In the genomic region with DNA sequence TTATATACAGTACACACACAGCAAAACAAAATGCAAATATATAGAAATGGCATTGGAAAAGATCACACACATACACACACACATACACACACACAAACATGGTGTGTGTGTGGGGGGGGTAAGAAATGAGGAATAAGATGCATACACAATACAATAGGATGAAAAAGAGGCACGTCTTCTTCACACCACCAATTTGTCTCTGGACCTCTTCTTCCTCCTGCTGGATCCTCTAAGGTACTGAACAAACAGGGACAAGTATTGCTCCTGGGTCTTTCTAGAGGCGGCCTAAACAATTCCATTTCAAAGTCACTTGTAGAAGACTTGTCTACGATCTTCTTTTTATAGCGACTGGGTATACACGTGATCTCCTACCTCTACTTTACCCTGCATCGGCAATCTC, we compare ENCODE assay signal across 24 mouse cellular contexts.
DNase-seq lines count a peak whose midpoint lies in the region; ATAC-seq and TF ChIP-seq lines count a peak whose summit lies in the region.
"Had no signal": no experiment of that assay in that cellular context is flagged by ENCODE, and none has a peak within 500 bp of the region (broad histone marks: within the 10 kb centered on the region; RNA-seq: fewer than 3 reads in every experiment).

No protein-coding gene starts in this region.

- peak; percentile 44 for TF ChIP-seq RAD21 in CH12.LX (IDR thresholded peaks at IDR 0.05; ENCODE audit: low read depth, low read length)

- no peak overlapping the region for H3K9ac ChIP-seq in heart, postnatal 0 days (replicated peaks; ENCODE audit: low read depth, low read length)
- no peak overlapping the region for H3K9ac ChIP-seq in CH12.LX (ENCODE audit: insufficient read depth, low read depth)
- H3K9ac ChIP-seq: embryonic facial prominence, embryonic 13.5 days; embryonic facial prominence, embryonic 15.5 days; forebrain, embryonic 12.5 days had no signal

- no peaks in the 10 kb centered on the region for H3K79me2 ChIP-seq in CH12.LX (replicated peaks; ENCODE audit: control insufficient read depth, extremely low read depth, insufficient read depth, poor library complexity, severe bottlenecking)

- TF ChIP-seq EP300 in heart, postnatal 0 days (IDR thresholded peaks at IDR 0.05; ENCODE audit: low read depth): no peak
- no peak for TF ChIP-seq EP300 in CH12.LX (IDR thresholded peaks at IDR 0.05; ENCODE audit: low read length)

- no peak overlapping the region for H3K4me3 ChIP-seq in gastrocnemius, adult 2 months
- no peak overlapping the region for H3K4me3 ChIP-seq in heart, postnatal 0 days (ENCODE audit: low read depth, low read length)
- H3K4me3 ChIP-seq in CH12.LX (replicated peaks in 1 of 3; ENCODE audit: low read depth in 2 of 3, low read length in 2 of 3, poor library complexity in 1 of 3): no peak overlapping the region
- H3K4me3 ChIP-seq: embryonic facial prominence, embryonic 13.5 days; embryonic facial prominence, embryonic 15.5 days; erythroblast, embryonic 14.5 days; forebrain, embryonic 10.5 days; forebrain, embryonic 12.5 days had no signal

- no peak for TF ChIP-seq POLR2A in CH12.LX (IDR thresholded peaks at IDR 0.05; ENCODE audit: low read depth, low read length)

- intact Hi-C loops in gastrocnemius, adult 2 months (cut with DNase I): no loop called here
- intact Hi-C loops in heart, postnatal 36 days (cut with DNase I): no loop called here

- H3K9me3 ChIP-seq in heart, postnatal 0 days (replicated peaks; ENCODE audit: control insufficient read depth, low read length): no peaks in the 10 kb centered on the region
- H3K9me3 ChIP-seq in CH12.LX (replicated peaks; ENCODE audit: low read length): no peaks in the 10 kb centered on the region
- H3K9me3 ChIP-seq: embryonic facial prominence, embryonic 13.5 days; embryonic facial prominence, embryonic 15.5 days; forebrain, embryonic 10.5 days; forebrain, embryonic 12.5 days had no signal

- peak overlapping the region; percentile 46; the same call in 1 of the 2 replicates for H3K27ac ChIP-seq in gastrocnemius, adult 2 months
- no peak overlapping the region for H3K27ac ChIP-seq in heart, postnatal 0 days (ENCODE audit: low read depth)
- H3K27ac ChIP-seq in CH12.LX (ENCODE audit: insufficient read depth, low read depth): no peak overlapping the region
- H3K27ac ChIP-seq: embryonic facial prominence, embryonic 13.5 days; embryonic facial prominence, embryonic 15.5 days; forebrain, embryonic 10.5 days; forebrain, embryonic 12.5 days had no signal

- in situ Hi-C loops in CH12.LX (cut with MboI; ENCODE audit: low pct_ligation_motif_present, low pct_unique_long_range_greater_than_20kb, low sequenced_read_pairs): no loop called here

- ATAC-seq in heart, postnatal 0 days (ENCODE audit: insufficient read depth, low read depth): no peak
- ATAC-seq: CD4-positive, CD25-positive, alpha-beta regulatory T cell, adult 4 months; forebrain, embryonic 14.5 days; forebrain, embryonic 16.5 days had no signal

- H3K4me1 ChIP-seq in heart, postnatal 0 days (ENCODE audit: control insufficient read depth, insufficient read depth): no peaks in the 10 kb centered on the region
- H3K4me1 ChIP-seq in CH12.LX (ENCODE audit: control insufficient read depth in 1 of 2, insufficient read depth in 2 of 2): peaks cover 0 to 22% of the 10 kb centered on the region in 2 experiments; a peak in 2 of 4 replicates
- H3K4me1 ChIP-seq: embryonic facial prominence, embryonic 13.5 days; embryonic facial prominence, embryonic 15.5 days; forebrain, embryonic 10.5 days; forebrain, embryonic 12.5 days had no signal

- no peak overlapping the region for H3K4me2 ChIP-seq in heart, postnatal 0 days (ENCODE audit: low read depth, low read length)
- no peak overlapping the region for H3K4me2 ChIP-seq in CH12.LX (ENCODE audit: insufficient read depth, low read depth, poor library complexity, severe bottlenecking)
- H3K4me2 ChIP-seq: embryonic facial prominence, embryonic 13.5 days; embryonic facial prominence, embryonic 15.5 days; forebrain, embryonic 12.5 days had no signal

- 91% methylated on average over 6 of the region's 6 CpGs for WGBS in heart, postnatal 0 days

- H3K36me3 ChIP-seq in heart, postnatal 0 days (replicated peaks; ENCODE audit: control insufficient read depth, insufficient read depth, low read length): no peaks in the 10 kb centered on the region
- H3K36me3 ChIP-seq in CH12.LX (replicated peaks in 1 of 2; ENCODE audit: control insufficient read depth in 1 of 2, insufficient read depth in 1 of 2, low read length in 1 of 2): peaks cover 0 to 4% of the 10 kb centered on the region in 2 experiments

- no peak for TF ChIP-seq CTCF in gastrocnemius, adult 2 months (IDR thresholded peaks at IDR 0.05)
- peak; percentile 36 for TF ChIP-seq CTCF in heart, postnatal 0 days (IDR thresholded peaks at IDR 0.05; ENCODE audit: low read depth)
- peak in 1 of 2 experiments; percentile 59; a peak in 2 of 4 replicates for TF ChIP-seq CTCF in CH12.LX (conservative IDR thresholded peaks at IDR 0.05 in 1 of 2, IDR thresholded peaks at IDR 0.05 in 1 of 2; ENCODE audit: low read depth in 2 of 2, low read length in 2 of 2)

- no peak for DNase-seq in gastrocnemius, adult 2 months
- no peak for DNase-seq in gastrocnemius, postnatal 25 days
- DNase-seq in heart, postnatal 0 days (ENCODE audit: low spot score): peak; percentile 14
- DNase-seq in heart, postnatal 36 days: no peak
- DNase-seq in CH12.LX (ENCODE audit: extremely low read depth): no peak
- DNase-seq: adrenal gland, adult 2 months; adrenal gland, postnatal 10 days; adrenal gland, postnatal 25 days; B cell, adult 2 months; cerebellum, adult 11 months; cerebellum, adult 18-20 months; cerebellum, adult 8-10 months; cerebellum, adult 9-11 months; cerebellum, postnatal 14 days; cerebellum, postnatal 36 days; embryo, embryonic 11 days had no signal

- dilution Hi-C loops in CH12.LX (cut with MboI; ENCODE audit: extremely low pct_ligation_motif_present, extremely low pct_unique_long_range_greater_than_20kb, low sequenced_read_pairs): no loop called here

- no peaks in the 10 kb centered on the region for H3K27me3 ChIP-seq in heart, postnatal 0 days (ENCODE audit: control insufficient read depth, insufficient read depth, low read length)
- H3K27me3 ChIP-seq in CH12.LX (replicated peaks): no peaks in the 10 kb centered on the region
- H3K27me3 ChIP-seq: embryonic facial prominence, embryonic 13.5 days; embryonic facial prominence, embryonic 15.5 days; forebrain, embryonic 12.5 days had no signal

TF ChIP-seq in CH12.LX, 34 proteins besides CTCF, POLR2A, EP300 and RAD21:
- TF ChIP-seq ZMIZ1 (IDR thresholded peaks at IDR 0.05; ENCODE audit: low read depth, low read length) (no peak), SMC3 (IDR thresholded peaks at IDR 0.05; ENCODE audit: low read depth, low read length) (peak; percentile 64), UBTF (IDR thresholded peaks at IDR 0.05; ENCODE audit: low read depth, low read length) (no peak), JUND (conservative IDR thresholded peaks at IDR 0.05; ENCODE audit: low read depth, low read length) (no peak), PAX5 (IDR thresholded peaks at IDR 0.05; ENCODE audit: low read length) (no peak)
TF ChIP-seq in CH12.LX: peak in this region for 1.
